Mouse (Mus musculus): ENCODE measurements around the gene Arsa.
"Not testable (repeated sequence)": the region's sequence is repeated elsewhere in the genome, so short reads cannot be mapped to it uniquely, and the experiment has no call there.

The Arsa gene

DNA sequence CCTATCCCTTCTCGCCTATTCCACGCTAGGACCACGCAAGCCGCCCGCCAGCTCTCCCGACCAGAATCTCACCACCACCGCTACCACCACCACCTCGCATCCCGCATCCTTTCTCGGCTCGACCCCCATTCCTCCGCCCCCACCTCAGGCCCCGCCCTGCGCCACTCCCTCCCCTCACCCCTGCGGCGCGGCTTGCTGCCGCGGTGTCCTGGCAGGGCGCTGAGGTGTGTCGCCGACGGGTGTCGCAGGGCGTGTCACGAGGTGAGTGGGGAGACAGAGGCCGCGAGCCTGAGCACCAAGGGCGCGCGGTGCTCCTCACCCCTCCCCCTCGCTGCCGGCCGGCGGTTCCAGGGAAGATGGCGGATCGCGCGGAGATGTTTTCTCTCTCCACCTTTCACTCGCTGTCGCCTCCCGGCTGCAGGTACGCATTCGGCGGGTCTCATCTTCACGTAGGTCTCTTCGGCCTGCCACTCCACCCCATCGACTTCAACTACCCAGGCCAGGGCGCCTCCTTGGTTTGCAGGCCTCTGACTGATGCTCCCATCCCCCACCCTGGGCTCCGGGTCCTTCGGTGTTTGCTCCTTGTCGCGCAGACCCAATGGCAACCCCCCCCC, 23.3 kb downstream of the Arsa start, which contains the start of gene Mapk8ip2:
Mapk8ip2 (plus strand) TSS at position 49 of the 614 bp plus-strand sequence.
- DNase-seq = peak; percentile 74

- DNase-seq = peak; percentile 71
Measured at GRCm38 (mm10) chr15:89452906-89453864, 24.0 kb downstream of the Arsa start.

DNA sequence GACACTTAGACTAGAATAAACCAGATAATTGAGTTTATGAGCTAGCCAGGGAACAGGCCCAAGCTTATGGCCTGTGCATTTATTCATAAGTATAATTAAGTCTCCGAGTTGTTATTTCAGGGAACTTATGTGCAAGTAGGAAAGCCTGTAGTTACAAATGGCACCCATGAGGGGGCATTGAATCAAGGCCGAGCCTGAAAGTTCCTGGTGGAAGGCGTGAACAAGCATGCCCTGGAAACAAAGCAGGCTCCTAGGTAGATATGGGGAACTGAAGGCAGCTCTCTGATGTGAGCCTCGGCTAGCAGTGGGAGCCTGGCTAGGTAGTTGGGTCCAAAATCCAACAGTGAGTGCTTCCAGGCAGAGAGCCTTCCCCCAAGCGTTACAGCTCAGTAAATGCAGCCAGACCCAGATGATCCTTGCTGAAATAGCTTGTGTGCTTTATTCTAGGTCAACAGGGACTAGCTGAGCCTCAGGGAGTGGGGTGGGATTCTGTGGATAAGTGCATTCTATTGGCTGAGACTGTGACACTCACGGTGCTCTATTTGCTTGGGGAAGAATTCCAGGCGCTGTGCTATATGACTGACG, 34.6 kb downstream of the Arsa start:
- peak; percentile 68 for DNase-seq

DNA sequence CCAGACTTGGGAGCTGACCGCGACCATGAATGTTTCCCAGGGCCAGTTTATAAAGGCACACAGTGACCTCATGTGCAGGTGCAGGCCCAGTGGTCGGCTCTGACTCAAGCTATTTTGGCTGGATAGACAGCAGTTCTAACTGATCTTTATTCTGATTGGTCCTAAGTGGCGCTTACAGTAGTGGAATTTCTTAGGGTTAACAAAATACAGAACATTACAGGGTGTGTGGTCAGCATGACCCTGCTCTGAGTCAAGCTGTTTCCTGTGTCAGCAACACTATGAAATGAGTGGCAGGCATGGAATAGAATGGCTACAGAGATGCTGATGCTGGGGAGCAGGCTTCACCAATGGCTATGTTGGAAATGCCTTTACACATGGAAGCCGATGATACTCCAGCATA, 41.3 kb downstream of the Arsa start:
- no peak for DNase-seq

- no peak for DNase-seq
Measured at GRCm38 (mm10) chr15:89434136-89434535, 43.1 kb downstream of the Arsa start.

DNA sequence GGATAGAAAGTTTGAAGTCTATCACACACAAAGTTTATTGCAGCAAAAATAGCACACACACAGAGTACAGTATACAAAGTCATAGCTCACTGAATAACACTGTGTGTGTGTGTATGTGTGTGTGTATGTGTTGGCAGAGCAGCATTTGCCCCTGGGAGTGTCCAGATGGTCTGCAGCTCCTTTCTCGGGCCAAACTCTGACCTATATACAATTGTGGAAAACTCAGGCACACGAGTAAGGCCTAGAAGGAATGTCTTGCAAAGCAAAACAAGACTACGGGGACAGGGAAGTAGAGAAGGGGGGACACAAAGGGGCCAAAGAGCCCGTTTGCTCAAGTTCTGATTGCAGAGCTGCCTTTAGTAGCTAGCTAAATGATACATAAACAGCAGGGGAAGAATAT, 44.3 kb downstream of the Arsa start:
- peak; percentile 27 for DNase-seq

DNA sequence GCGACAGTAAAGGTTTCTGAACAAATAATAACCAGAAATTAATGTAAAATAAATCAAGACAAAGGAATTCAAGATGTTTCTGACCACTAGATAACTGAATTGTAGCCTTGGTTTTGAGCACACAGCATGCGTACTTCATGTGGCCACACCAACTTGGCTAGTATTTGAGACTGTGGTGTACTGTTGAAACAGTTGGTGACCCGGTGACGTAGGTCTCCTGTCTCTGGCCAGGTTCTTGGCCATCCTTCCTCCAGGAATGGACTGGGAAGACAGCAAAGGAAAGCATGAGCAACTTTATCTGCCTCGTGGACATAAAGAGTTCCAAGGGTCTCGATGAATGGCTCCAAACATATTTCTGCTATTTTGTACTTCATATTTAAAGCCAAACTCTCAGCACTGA, 45.4 kb downstream of the Arsa start:
- DNase-seq = no peak

- no peak for DNase-seq
Measured at GRCm38 (mm10) chr15:89431271-89431670, 46.0 kb downstream of the Arsa start.

- not testable (repeated sequence) for DNase-seq
Measured at GRCm38 (mm10) chr15:89430771-89431170, 46.5 kb downstream of the Arsa start.

- DNase-seq = no peak
Measured at GRCm38 (mm10) chr15:89430341-89430740, 46.9 kb downstream of the Arsa start.

DNA sequence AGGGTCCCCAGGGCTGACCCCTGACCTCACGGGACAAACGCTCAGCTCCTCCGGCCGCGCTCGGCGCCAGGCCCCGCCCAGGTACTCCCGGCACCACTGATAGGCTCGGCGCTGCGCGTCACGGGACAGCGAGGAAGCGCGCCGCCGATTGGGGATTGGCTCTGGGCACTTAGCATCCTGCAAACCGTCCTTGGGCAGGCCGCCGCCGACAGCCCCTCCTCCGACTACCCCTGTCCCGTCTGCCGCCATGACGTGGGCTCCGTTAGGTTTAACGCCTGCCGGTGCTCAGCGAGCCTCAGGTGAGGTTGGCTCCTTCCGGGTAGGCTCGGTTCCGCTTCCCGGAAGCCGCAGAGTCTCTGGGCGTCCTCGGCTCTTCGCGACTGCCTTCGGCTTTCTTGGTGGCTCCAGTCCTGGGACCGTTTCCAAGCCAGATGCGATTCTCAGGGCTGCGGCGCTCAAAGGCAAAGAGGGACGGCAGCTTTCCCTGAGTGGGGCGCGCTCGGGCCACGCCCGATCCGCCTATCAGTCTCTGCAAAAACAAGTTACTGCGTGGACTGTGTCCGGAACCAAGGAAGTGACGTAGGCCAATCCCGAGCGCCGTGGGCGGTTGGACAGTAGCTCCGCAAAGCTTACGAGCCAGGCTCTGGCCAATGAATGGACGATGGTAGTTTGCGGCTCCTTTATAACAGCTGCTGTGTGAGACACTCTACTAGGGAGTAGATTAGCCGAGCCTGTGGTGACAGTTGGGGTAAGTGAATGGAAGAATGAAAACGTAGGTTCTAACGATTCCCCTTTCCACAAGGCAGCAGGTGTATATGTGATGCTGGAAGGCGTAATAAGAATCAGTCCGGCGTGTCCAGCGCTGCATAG, 47.6 kb downstream of the Arsa start, which contains the start of the genes C730034F03Rik, Gm44502 and Chkb:
C730034F03Rik (plus strand) TSS at position 238 of the 870 bp plus-strand sequence.
Gm44502 (minus strand) TSS at position 345 of the 870 bp plus-strand sequence.
Chkb (minus strand) TSS at position 557 of the 870 bp plus-strand sequence.
- DNase-seq = peak; percentile 97

DNA sequence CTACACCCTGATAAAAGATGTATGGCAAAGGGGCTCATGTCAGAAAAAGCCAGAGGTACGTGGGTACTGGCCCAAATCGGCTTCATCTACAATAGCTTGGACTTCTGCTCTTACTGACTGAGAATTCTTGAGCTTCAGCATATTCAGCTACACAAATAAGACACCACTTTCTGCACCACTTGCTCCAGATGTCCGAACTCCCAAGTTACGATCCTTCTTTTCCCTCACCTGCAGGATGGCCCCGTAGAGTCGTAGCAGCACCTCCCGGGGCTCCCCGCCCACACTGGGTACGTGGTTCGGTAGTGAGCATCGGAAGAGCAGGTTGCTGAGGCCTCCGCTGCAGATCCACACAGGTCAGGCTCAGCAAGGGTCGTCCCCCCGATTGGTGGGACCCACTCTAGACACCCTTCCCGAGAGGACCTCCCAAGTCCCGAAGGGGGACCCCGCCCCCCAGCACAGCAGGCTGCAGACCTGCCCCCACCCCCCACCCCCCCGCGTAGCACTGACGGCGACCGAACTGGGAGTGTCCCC, 48.3 kb downstream of the Arsa start:
- DNase-seq = no peak

GRCm38 (mm10) chr15:89428136-89428790, 49.0 kb downstream of the Arsa start:
- DNase-seq = no peak

DNA sequence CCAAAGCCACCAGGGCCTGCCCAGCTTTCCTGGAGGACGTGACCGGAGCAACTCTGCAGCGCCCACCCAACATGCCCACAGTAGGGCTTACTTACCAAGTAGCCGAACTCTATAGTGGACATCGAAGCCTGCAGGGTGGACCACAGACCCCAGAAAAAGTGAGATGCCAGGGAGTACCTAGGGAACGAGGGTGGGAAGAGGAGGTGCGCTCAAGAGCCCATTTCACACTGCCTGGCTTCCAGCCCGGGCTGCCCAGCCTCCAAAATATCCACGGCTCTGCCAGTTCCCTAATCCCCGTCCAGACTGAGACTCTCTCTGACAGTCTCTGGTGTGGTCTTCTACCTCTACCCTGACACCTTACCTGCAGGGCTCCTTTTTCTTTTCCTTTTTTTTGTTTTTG, 50.5 kb downstream of the Arsa start:
- DNase-seq = no peak

DNA sequence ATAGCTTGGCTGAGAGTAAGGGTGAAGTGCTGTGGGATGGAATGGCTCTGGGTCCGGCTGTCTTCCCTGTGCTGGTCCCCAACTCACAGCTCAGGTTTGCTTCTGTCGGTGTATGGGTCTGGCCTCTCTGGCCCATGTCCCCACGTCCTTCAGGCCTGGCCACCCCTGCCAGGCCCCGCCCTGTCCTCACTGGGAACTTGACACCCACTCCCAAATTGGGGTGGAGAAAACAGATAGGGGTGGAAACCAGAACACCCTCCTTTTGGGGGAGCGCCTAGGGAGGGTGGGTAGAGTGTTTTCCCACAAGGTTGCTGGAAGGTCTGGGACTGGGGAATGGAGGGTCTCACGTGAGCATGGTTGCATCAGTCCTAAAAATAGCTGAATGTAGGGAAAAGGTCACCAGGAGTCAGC, 51.5 kb downstream of the Arsa start, which contains the start of gene Cpt1b:
Cpt1b (minus strand) TSS at position 153 of the 411 bp plus-strand sequence.
- no peak for DNase-seq

DNA sequence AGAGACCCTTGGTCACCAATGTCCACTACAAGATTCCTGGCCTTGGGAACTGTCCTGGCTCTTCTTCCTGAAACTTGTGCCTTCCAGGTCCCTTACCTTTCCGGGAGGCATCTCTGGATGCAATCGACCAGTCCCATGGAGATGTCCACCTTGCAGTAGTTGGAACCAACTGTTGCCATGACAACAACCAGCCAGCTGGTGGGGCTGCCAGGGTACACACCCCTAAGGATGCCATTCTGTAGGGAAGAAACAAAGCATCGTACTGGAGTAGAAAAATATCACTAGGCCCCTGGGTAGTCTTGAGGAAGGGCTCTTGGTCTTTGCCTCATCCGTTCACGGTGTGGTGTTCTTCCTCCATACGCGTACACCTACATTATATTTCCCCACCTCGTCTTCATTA, 52.6 kb downstream of the Arsa start:
- no peak for DNase-seq

Measured in retina, postnatal 1 day (tissue).